Comparison of ENCODE assay signal across 19 mouse cellular contexts in genomic region chr6:110690954-110691353, GRCm38 (mm10). TPM values are rescaled to one million over a fixed set of nuclear protein-coding genes. Genes with fewer than 3 reads are reported as not detected.
"Had no signal": no experiment of that assay in that cellular context is flagged by ENCODE, and none has a peak within 500 bp of the region (broad histone marks: within the 10 kb centered on the region; RNA-seq: fewer than 3 reads in every experiment).

No protein-coding gene starts in this region.

- H3K27me3 ChIP-seq: liver, embryonic 15.5 days; neural tube, embryonic 13.5 days had no signal

- H3K4me3 ChIP-seq: left cerebral cortex, adult 2 months; limb, embryonic 10.5 days; liver, embryonic 15.5 days; neural tube, embryonic 13.5 days had no signal

- H3K9ac ChIP-seq: liver, embryonic 15.5 days; lung, embryonic 14.5 days; neural tube, embryonic 13.5 days had no signal

- H3K4me2 ChIP-seq: liver, embryonic 11.5 days; liver, embryonic 15.5 days; lung, embryonic 14.5 days; midbrain, embryonic 11.5 days; neural tube, embryonic 13.5 days had no signal

- H3K27ac ChIP-seq: left cerebral cortex, adult 2 months; limb, embryonic 10.5 days; liver, embryonic 15.5 days; neural tube, embryonic 13.5 days had no signal

- ATAC-seq: intestine, postnatal 0 days; midbrain, embryonic 16.5 days had no signal

- H3K4me1 ChIP-seq: limb, embryonic 10.5 days; liver, embryonic 15.5 days; neural tube, embryonic 13.5 days had no signal

- H3K9me3 ChIP-seq: limb, embryonic 10.5 days; liver, embryonic 15.5 days; neural tube, embryonic 13.5 days had no signal

- DNase-seq: kidney, adult 8-10 months; kidney, postnatal 25 days; lung, embryonic 14.5 days; lung, postnatal 10 days; lung, postnatal 4 days; retina, postnatal 1 day; right cerebral cortex, postnatal 4 days; spleen, adult 18-20 months; thymus, adult 2 months; thymus, postnatal 25 days had no signal

- H3K36me3 ChIP-seq: limb, embryonic 10.5 days; liver, embryonic 15.5 days; neural tube, embryonic 13.5 days had no signal

RNA-seq across cellular contexts. Expression of gene Grm7, which starts 45.6 kb away (rescaled TPM):
- total RNA-seq: megakaryocyte, adult 5-6 weeks had no signal
- polyA plus RNA-seq: limb, embryonic 10.5 days; liver, embryonic 15.5 days; lung, embryonic 14.5 days had no signal
